Mouse (Mus musculus) thymus, postnatal 36 days (tissue): ENCODE results near the gene Tnfrsf9.

Source experiments
- DNase-seq, 2 experiments: peaks; one replicate each; pipeline ENCODE4 v3.0.0; 2022; ENCODE audit warnings: mixed read lengths in 2 of 2

Gene Tnfrsf9

DNA sequence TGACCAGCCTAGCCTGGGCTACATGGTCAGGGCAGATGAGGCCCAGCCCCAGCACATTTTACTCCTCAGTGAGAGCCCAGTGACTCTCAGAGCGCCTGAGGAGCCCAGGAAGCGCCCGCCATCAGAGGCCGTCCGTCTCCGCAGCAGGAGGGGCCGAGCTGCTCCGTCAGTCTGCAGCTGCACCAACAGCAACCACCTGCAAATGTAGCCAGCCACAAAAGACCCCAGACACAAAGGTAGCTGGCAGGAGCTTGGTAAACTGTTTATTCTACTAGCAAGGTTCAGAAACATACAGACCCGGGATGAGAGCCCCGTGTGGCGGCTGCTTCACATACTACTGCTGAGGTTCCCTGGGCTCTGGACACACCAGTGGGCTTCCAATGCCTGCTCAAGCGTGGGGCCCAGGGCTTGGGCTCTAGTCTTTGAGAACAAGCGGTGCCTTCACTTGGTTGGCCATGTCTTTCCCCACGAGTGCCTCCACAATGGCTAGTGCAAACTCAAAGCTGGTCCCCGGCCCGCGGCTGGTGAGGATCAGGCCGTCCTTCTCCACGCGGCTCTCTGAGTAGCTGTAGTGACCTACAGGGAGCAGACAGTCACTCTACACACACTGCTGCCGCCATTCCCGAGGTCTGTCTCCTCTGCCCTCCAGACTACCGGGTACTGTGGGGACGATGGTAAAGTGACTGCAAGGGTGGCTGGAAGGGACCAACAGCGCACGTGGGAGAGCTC lies 17.3 kb upstream of the Tnfrsf9 start:
- DNase-seq = peak; percentile 70 to 81

- peak; percentile 82 for DNase-seq
Observed at GRCm38 (mm10) chr4:150898716-150899365, 15.5 kb upstream of the Tnfrsf9 start.

- no peak for DNase-seq
Observed at GRCm38 (mm10) chr4:150900486-150900885, 13.9 kb upstream of the Tnfrsf9 start.

DNA sequence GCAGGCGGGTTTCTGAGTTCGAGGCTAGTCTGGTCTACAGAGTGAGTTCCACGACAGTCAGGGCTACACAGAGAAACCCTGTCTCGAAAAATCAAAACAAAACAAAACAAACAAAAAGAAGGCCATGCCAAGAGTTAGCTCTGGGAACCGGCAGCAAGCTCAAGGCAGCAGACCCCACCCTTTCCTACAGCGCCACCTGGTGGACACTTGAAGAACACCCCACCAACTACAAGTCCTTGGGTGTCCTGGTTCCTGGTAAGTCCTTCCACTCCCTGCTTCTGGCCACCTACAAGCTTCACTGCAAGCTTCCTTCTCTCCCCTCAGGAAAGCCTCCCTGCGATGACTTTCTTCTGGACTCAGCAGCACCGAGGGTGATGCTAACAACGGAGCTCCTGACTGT lies 12.7 kb upstream of the Tnfrsf9 start:
- peak; percentile 74 to 75 for DNase-seq

- DNase-seq = no peak
Observed at GRCm38 (mm10) chr4:150902062-150902461, 12.3 kb upstream of the Tnfrsf9 start.

GRCm38 (mm10) chr4:150903091-150903742 lies 11.1 kb upstream of the Tnfrsf9 start:
- DNase-seq = peak in 1 of 2 experiments; percentile 38

DNA sequence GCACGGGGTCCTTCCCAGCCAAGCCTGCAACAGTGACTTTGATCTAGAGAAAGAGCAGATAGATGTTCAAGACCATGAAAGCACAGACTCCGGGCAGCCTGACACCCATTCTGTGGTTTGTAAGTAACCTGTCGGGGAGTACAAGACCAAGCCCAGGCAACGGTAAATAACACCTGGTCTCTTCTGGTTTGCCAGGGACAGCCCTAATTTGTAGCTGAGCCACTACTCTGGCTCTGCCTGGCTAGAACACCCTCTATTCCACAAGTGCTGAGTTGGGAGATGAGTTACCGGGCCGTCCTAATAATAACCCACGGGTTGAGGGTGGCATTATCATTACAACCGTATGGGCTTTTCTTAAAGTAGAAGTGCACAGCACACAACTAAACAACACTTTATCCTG lies 7.3 kb upstream of the Tnfrsf9 start:
- no peak for DNase-seq

GRCm38 (mm10) chr4:150908512-150908911 lies 5.8 kb upstream of the Tnfrsf9 start:
- peak in 1 of 2 experiments; percentile 36 for DNase-seq

DNA sequence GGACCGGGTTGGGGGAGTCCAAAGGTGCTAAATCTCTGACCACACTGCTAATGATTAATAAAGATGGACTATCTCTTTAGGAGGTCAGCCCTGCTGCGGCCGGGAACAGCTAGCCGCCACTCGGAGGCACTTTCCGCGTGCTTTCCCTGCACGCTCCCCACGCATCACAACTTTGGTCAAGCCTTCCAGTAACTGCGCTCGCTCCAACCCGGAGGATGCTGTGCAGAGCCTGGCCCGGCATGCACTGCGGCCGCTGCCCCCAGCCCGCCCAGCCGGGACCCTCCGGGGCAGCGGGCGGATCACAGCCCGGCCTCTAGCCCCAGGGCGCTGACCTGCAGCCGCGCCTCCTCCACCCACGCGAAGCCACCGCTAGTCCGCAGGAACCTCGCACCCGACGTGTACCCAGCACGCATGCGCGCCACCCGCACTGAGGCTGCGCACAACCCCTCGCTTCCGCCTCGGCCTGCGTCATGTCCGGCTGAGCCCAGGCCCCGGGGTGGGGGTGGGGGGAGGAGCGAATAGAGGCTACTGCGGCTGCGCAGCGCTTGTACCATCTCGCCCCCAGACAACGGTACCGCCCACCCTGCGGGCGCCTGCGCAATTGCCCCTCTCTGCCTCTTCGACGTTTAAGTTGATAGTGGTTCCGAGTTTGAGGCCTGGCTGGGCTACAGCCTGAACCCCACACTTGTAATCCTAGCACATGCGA lies 4.8 kb upstream of the Tnfrsf9 start:
- peak; percentile 99 for DNase-seq

- no peak for DNase-seq
Observed at GRCm38 (mm10) chr4:150910164-150910951, 4.0 kb upstream of the Tnfrsf9 start.

GRCm38 (mm10) chr4:150913743-150914142 lies 619 bp upstream of the Tnfrsf9 start:
- no peak for DNase-seq

- DNase-seq = no peak
Observed at GRCm38 (mm10) chr4:150915181-150915906, 982 bp downstream of the Tnfrsf9 start.

DNA sequence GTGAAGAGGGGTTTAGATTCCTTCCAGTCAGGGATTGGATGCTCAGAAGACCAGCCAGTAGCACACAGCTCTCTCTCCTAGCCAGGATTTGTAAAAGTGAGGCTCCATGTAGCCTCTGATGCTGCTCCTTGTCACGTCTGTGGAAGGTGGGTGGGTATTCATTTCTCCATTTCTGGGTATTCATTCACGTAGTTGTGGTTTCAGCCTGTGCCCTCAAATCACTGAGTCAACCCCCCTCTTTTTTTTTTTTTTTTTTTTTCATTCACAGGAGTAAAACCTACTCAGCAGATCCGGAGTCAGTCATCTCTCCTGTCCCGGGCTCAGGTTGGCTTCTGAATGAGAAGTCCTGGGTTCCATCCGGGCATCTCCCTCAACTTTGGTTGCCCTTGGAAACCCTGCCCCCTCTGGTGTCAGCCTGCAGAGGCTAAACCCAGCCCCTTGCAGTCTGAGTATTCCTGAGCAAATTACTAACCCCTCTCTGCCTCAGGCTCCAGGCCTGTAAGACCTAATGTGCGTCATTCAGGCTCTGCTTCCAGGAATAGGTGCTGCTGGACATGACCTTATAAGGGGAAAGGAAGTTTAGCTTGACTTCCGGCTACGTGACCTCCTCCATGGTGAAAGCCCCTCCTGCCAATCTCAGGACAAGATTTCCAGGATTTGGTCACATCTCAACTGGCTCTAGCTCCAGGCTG lies 3.1 kb downstream of the Tnfrsf9 start:
- no peak for DNase-seq

GRCm38 (mm10) chr4:150921206-150921605 lies 6.8 kb downstream of the Tnfrsf9 start:
- peak in 1 of 2 experiments; percentile 67 for DNase-seq

DNA sequence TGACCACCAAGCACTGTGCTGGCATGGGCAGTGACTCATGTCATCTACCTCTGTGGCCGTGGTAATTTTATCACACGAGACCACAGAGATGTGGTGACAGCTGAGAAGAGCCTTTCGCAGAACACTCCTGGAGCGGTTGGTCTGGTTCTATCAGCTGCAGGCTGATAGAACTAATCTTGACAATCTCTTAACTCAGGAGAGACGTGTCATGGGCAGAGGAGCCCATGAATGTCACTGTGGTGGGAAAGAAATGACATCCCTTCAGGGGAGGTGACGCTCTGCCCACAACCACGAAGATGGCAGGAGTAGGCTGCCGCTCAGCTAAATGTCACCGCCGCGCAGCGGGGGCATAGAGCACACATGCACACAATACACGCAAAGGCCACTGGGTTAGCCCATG lies 9.9 kb downstream of the Tnfrsf9 start:
- DNase-seq = peak in 1 of 2 experiments; percentile 50

GRCm38 (mm10) chr4:150924936-150925335 lies 10.6 kb downstream of the Tnfrsf9 start:
- DNase-seq = no peak

- DNase-seq = peak in 1 of 2 experiments; percentile 27
Observed at GRCm38 (mm10) chr4:150925923-150926322, 11.6 kb downstream of the Tnfrsf9 start.

- DNase-seq = no peak
Observed at GRCm38 (mm10) chr4:150926924-150927705, 12.8 kb downstream of the Tnfrsf9 start.

DNA sequence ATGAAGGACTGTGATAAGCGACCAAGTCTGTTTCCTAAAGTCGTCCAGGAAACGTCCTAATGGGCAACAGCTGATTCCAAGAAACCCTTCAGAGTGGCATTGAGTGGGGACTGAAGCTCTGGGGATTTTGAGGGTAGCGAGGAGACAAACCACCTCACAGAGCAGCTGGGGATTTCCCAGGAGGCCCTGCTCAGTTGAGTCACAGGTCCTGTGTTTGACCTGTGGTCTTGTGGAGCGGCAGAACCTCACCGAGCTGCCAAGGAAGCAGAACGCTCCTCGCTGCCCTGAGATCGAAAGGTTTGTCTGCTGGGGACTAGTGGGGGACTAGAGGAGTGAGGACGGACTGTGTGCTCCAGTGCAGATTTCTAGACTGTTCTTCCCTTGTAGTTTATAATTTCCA lies 13.4 kb downstream of the Tnfrsf9 start:
- peak in 1 of 2 experiments; percentile 25 for DNase-seq

GRCm38 (mm10) chr4:150933503-150933902 lies 19.1 kb downstream of the Tnfrsf9 start:
- DNase-seq = no peak
